Mouse (Mus musculus) Muller cell, postnatal 12 days (primary cell): ENCODE measurements around the gene Mylk2.

ENCODE experiments used
- DNase-seq: peaks from one replicate; pipeline ENCODE4 v3.0.0-alpha.2; 2015; ENCODE audit errors: inconsistent ontology term

The Mylk2 gene

GRCm38 (mm10) chr2:152911031-152911430 lies at the start of gene Mylk2:
Mylk2 (plus strand) TSS chr2:152911352.
- DNase-seq: no peak

- no peak for DNase-seq
Observed at GRCm38 (mm10) chr2:152861891-152862290, 49.3 kb upstream of the Mylk2 start.

- DNase-seq: no peak
Observed at GRCm38 (mm10) chr2:152862638-152863037, 48.5 kb upstream of the Mylk2 start.

GRCm38 (mm10) chr2:152863346-152863745 lies 47.8 kb upstream of the Mylk2 start:
- DNase-seq: peak; percentile 77

- DNase-seq: no peak
Observed at GRCm38 (mm10) chr2:152878239-152878638, 32.9 kb upstream of the Mylk2 start.

GRCm38 (mm10) chr2:152880898-152881297 lies 30.3 kb upstream of the Mylk2 start:
- no peak for DNase-seq

GRCm38 (mm10) chr2:152884101-152884645 lies 27.0 kb upstream of the Mylk2 start:
- DNase-seq: no peak

- no peak for DNase-seq
Observed at GRCm38 (mm10) chr2:152887230-152887629, 23.9 kb upstream of the Mylk2 start.

- peak; percentile 36 for DNase-seq
Observed at GRCm38 (mm10) chr2:152888774-152889173, 22.4 kb upstream of the Mylk2 start.

GRCm38 (mm10) chr2:152895834-152896233 lies 15.3 kb upstream of the Mylk2 start:
- no peak for DNase-seq

GRCm38 (mm10) chr2:152896926-152897325 lies 14.2 kb upstream of the Mylk2 start:
- DNase-seq: no peak

GRCm38 (mm10) chr2:152899011-152899410 lies 12.1 kb upstream of the Mylk2 start:
- DNase-seq: no peak

- DNase-seq: no peak
Observed at GRCm38 (mm10) chr2:152901296-152901695, 9.9 kb upstream of the Mylk2 start.

- peak; percentile 68 for DNase-seq
Observed at GRCm38 (mm10) chr2:152902658-152903057, 8.5 kb upstream of the Mylk2 start.

GRCm38 (mm10) chr2:152903586-152903985 lies 7.6 kb upstream of the Mylk2 start:
- peak; percentile 71 for DNase-seq

- DNase-seq: peak; percentile 46
Observed at GRCm38 (mm10) chr2:152904127-152904643, 7.0 kb upstream of the Mylk2 start.

- DNase-seq: no peak
Observed at GRCm38 (mm10) chr2:152905036-152905829, 5.9 kb upstream of the Mylk2 start.

GRCm38 (mm10) chr2:152906274-152907037 lies 4.7 kb upstream of the Mylk2 start:
- no peak for DNase-seq

- DNase-seq: peak; percentile 91
Observed at GRCm38 (mm10) chr2:152907114-152907943, 3.8 kb upstream of the Mylk2 start.

- DNase-seq: no peak
Observed at GRCm38 (mm10) chr2:152909848-152910247, 1.3 kb upstream of the Mylk2 start.

GRCm38 (mm10) chr2:152911432-152911831 lies 280 bp downstream of the Mylk2 start:
- DNase-seq: no peak
